Mouse (Mus musculus): Measurements from ENCODE around the gene Qrich2.

GRCm38 (mm10) chr11:116421102-116421501 lies 44.9 kb downstream of the Qrich2 start:
- TF ChIP-seq CTCF (IDR thresholded peaks at IDR 0.05; ENCODE audit: low read depth) (no peak), EP300 (IDR thresholded peaks at IDR 0.05; ENCODE audit: low read depth) (no peak)
